Mouse (Mus musculus) stomach, embryonic 16.5 days (tissue): ENCODE data around the gene Smtn. TPM values are rescaled to one million over a fixed set of nuclear protein-coding genes. Genes with fewer than 3 reads are reported as not detected.

Experiments used
- ATAC-seq: fragments of 200-750 bp; cut with Nextera tagmentation; 2 replicates; pipeline ENCODE4 v1.8.0; 2017; ENCODE audit warnings: moderate number of reproducible peaks, moderate TSS enrichment; ENCODE audit not compliant: insufficient read depth, low FRiP score
- H3K27ac ChIP-seq: fragments of 300-500 bp; sonication (generic); 2 replicates; pipeline ENCODE4 v1.5.1; 2014; ENCODE audit warnings: low read length
- H3K27me3 ChIP-seq: fragments of 300-500 bp; sonication (generic); 2 replicates; pipeline ENCODE4 v1.6.1; 2014; ENCODE audit warnings: low read length, control low read depth, mixed read lengths; ENCODE audit not compliant: control insufficient read depth, insufficient read depth
- H3K36me3 ChIP-seq: fragments of 300-500 bp; sonication (generic); 2 replicates; pipeline ENCODE4 v1.6.1; 2014; ENCODE audit warnings: low read length; ENCODE audit not compliant: control insufficient read depth, insufficient read depth
- H3K4me1 ChIP-seq: fragments of 300-500 bp; sonication (generic); 2 replicates; pipeline ENCODE4 v1.6.1; 2014; ENCODE audit warnings: low read length, control low read depth, mixed read lengths; ENCODE audit not compliant: control insufficient read depth, insufficient read depth
- H3K4me2 ChIP-seq: fragments of 300-500 bp; sonication (generic); 2 replicates; pipeline ENCODE4 v1.6.1; 2014; ENCODE audit warnings: low read depth, low read length, mixed read lengths
- H3K4me3 ChIP-seq: fragments of 300-500 bp; sonication (generic); replicated peaks from 2 replicates; pipeline ENCODE4 v1.5.1; 2014; ENCODE audit warnings: mild to moderate bottlenecking, low read length
- H3K9ac ChIP-seq: fragments of 300-500 bp; sonication (generic); 2 replicates; pipeline ENCODE4 v1.6.1; 2014; ENCODE audit warnings: low read length
- H3K9me3 ChIP-seq: fragments of 300-500 bp; sonication (generic); replicated peaks from 2 replicates; pipeline ENCODE4 v1.6.1; 2016; ENCODE audit warnings: low read length, control low read depth; ENCODE audit not compliant: control insufficient read depth
- WGBS: fragments of 180-500 bp; shearing (Covaris S2); extraction: QIAGEN DNeasy Blood & Tissue Kit; methylation state at CpG from one replicate; pipeline ENCODE4 v1.1.7; 2014; 5-methylcytosine and 5-hydroxymethylcytosine counted together
- polyA plus RNA-seq: library from polyadenylated mRNA; unstranded; fragments of >200 nt; fragmentation: Nextera tagmentation; extraction: Ambion mirVana; gene quantifications from 2 replicates; pipeline ENCODE4 v1.2.1, GENCODE M21; 2015

The Smtn gene
- polyA plus RNA-seq, 1 experiment from 2014 or later = 128 TPM

GRCm38 (mm10) chr11:3526207-3526606 is 14.2 kb downstream of the Smtn start:
- Histone ChIP-seq H3K4me1 (no peaks in the 10 kb centered on the region), H3K9ac (no peak overlapping the region), H3K36me3 (peaks cover 44% of the 10 kb centered on the region), H3K27me3 (no peaks in the 10 kb centered on the region), H3K4me2 (no peak overlapping the region), H3K9me3 (no peaks in the 10 kb centered on the region), H3K4me3 (no peak overlapping the region), H3K27ac (no peak overlapping the region)
- no peak for ATAC-seq
- 83% methylated on average over 9 of the region's 9 CpGs for WGBS

- Histone ChIP-seq H3K9ac (no peak overlapping the region), H3K36me3 (peaks cover 40% of the 10 kb centered on the region), H3K4me1 (no peaks in the 10 kb centered on the region), H3K4me3 (no peak overlapping the region), H3K4me2 (no peak overlapping the region), H3K9me3 (no peaks in the 10 kb centered on the region), H3K27me3 (no peaks in the 10 kb centered on the region), H3K27ac (no peak overlapping the region)
- ATAC-seq = no peak
- WGBS = 83% methylated on average over 4 of the region's 4 CpGs
These were observed 14.9 kb downstream of the Smtn start for GRCm38 (mm10) chr11:3525560-3525959.

GRCm38 (mm10) chr11:3523840-3524582 is 16.4 kb downstream of the Smtn start:
- H3K36me3 ChIP-seq = peaks cover 36% of the 10 kb centered on the region; the same call in 1 of the 2 replicates
- 87% methylated on average over 7 of the region's 7 CpGs for WGBS

GRCm38 (mm10) chr11:3522285-3523000 is 18.0 kb downstream of the Smtn start:
- Histone ChIP-seq H3K27me3 (no peaks in the 10 kb centered on the region), H3K9me3 (no peaks in the 10 kb centered on the region), H3K36me3 (peaks cover 32% of the 10 kb centered on the region; the same call in 1 of the 2 replicates), H3K4me1 (peaks cover 6% of the 10 kb centered on the region; the same call in 1 of the 2 replicates), H3K4me2 (no peak overlapping the region), H3K9ac (no peak overlapping the region), H3K27ac (no peak overlapping the region), H3K4me3 (no peak overlapping the region)
- 93% methylated on average over 17 of the region's 17 CpGs for whole genome bisulfite sequencing
- ATAC-seq = no peak

More at GRCm38 (mm10) chr11:3523840-3524582, 16.4 kb downstream of the Smtn start:
- no peaks in the 10 kb centered on the region for H3K9me3 ChIP-seq
- no peak overlapping the region for H3K4me2 ChIP-seq
- H3K4me1 ChIP-seq = no peaks in the 10 kb centered on the region
- ATAC-seq = no peak
- no peaks in the 10 kb centered on the region for H3K27me3 ChIP-seq
- no peak overlapping the region for H3K9ac ChIP-seq
- no peak overlapping the region for H3K27ac ChIP-seq
- no peak overlapping the region for H3K4me3 ChIP-seq

GRCm38 (mm10) chr11:3521339-3522224 is 18.8 kb downstream of the Smtn start:
- peaks cover 30% of the 10 kb centered on the region; the same call in 1 of the 2 replicates for H3K36me3 ChIP-seq
- WGBS = 85% methylated on average over 23 of the region's 23 CpGs

GRCm38 (mm10) chr11:3520919-3521318 is 19.5 kb downstream of the Smtn start:
- WGBS = 75% methylated on average over 14 of the region's 14 CpGs
- ATAC-seq = no peak
- no peaks in the 10 kb centered on the region for H3K9me3 ChIP-seq
- peaks cover 24% of the 10 kb centered on the region; the same call in 1 of the 2 replicates for H3K36me3 ChIP-seq
- H3K27ac ChIP-seq = no peak overlapping the region
- no peaks in the 10 kb centered on the region for H3K27me3 ChIP-seq
- peaks cover 16% of the 10 kb centered on the region for H3K4me1 ChIP-seq
- H3K4me2 ChIP-seq = no peak overlapping the region
- H3K9ac ChIP-seq = no peak overlapping the region
- H3K4me3 ChIP-seq = no peak overlapping the region

More at GRCm38 (mm10) chr11:3521339-3522224, 18.8 kb downstream of the Smtn start:
- Histone ChIP-seq H3K4me3 (no peak overlapping the region), H3K4me2 (no peak overlapping the region), H3K9me3 (no peaks in the 10 kb centered on the region), H3K9ac (no peak overlapping the region; the same call in 1 of the 2 replicates), H3K4me1 (peaks cover 15% of the 10 kb centered on the region), H3K27ac (no peak overlapping the region), H3K27me3 (no peaks in the 10 kb centered on the region)
- no peak for ATAC-seq

- Histone ChIP-seq H3K4me3 (no peak overlapping the region), H3K9me3 (no peaks in the 10 kb centered on the region), H3K27ac (peak overlapping the region; percentile 25; the same call in 1 of the 2 replicates), H3K9ac (0 out of 2 replicates have a peak overlapping the region, but pooled peaks have one; percentile 2), H3K36me3 (peaks cover 24% of the 10 kb centered on the region; the same call in 1 of the 2 replicates), H3K4me1 (peaks cover 20% of the 10 kb centered on the region), H3K27me3 (no peaks in the 10 kb centered on the region), H3K4me2 (no peak overlapping the region)
- 65% methylated on average over 11 of the region's 11 CpGs for WGBS
- ATAC-seq = no peak
These were observed 20.5 kb downstream of the Smtn start for GRCm38 (mm10) chr11:3519756-3520398.

GRCm38 (mm10) chr11:3519051-3519726 is 21.2 kb downstream of the Smtn start:
- no peak for ATAC-seq
- H3K9ac ChIP-seq = 0 out of 2 replicates have a peak overlapping the region, but pooled peaks have one; percentile 2
- H3K27ac ChIP-seq = peak overlapping the region; percentile 47; the same call in 1 of the 2 replicates
- no peaks in the 10 kb centered on the region for H3K9me3 ChIP-seq
- peaks cover 20% of the 10 kb centered on the region for H3K4me1 ChIP-seq
- WGBS = 55% methylated on average over 4 of the region's 4 CpGs
- peaks cover 19% of the 10 kb centered on the region; the same call in 1 of the 2 replicates for H3K36me3 ChIP-seq
- H3K4me2 ChIP-seq = no peak overlapping the region
- no peak overlapping the region for H3K4me3 ChIP-seq
- no peaks in the 10 kb centered on the region for H3K27me3 ChIP-seq
